Mouse (Mus musculus) 416B (cell line): Measurements from ENCODE around the gene Tada2a.

Experiments
- DNase-seq: peaks from one replicate; pipeline ENCODE4 v3.0.0; 2011; ENCODE audit warnings: low read depth

The Tada2a gene

DNA sequence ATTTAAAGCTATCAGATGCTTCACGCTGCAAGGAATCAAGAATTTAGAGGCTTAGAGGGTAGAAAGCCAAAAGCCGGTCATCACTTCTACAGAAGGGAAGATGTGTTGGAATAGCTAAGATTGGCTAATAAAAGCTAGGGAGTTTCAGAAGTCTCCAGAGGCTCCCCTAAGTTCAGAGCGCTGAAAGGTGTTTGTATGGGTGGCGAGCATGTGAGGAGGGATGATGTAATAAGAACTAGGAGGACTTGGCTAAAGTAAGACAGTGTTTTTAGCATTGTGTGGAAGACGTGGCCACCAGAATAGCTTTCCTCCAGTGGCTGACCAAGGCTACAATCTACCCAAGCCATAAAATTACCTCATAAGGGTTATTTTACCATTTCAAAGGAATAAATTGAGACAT, 15.8 kb downstream of the Tada2a start:
- DNase-seq, result no peak

GRCm38 (mm10) chr11:84107137-84107536, 22.3 kb downstream of the Tada2a start:
- peak; percentile 33 for DNase-seq

GRCm38 (mm10) chr11:84104036-84104435, 25.4 kb downstream of the Tada2a start:
- no peak for DNase-seq

- DNase-seq, result no peak
Measured at GRCm38 (mm10) chr11:84101182-84101581, 28.2 kb downstream of the Tada2a start.

GRCm38 (mm10) chr11:84097251-84097998, 32.0 kb downstream of the Tada2a start:
- no peak for DNase-seq

- no peak for DNase-seq
Measured at GRCm38 (mm10) chr11:84095084-84095483, 34.3 kb downstream of the Tada2a start.

- DNase-seq, result no peak
Measured at GRCm38 (mm10) chr11:84090572-84090971, 38.8 kb downstream of the Tada2a start.

- DNase-seq, result no peak
Measured at GRCm38 (mm10) chr11:84081901-84082300, 47.5 kb downstream of the Tada2a start.

DNA sequence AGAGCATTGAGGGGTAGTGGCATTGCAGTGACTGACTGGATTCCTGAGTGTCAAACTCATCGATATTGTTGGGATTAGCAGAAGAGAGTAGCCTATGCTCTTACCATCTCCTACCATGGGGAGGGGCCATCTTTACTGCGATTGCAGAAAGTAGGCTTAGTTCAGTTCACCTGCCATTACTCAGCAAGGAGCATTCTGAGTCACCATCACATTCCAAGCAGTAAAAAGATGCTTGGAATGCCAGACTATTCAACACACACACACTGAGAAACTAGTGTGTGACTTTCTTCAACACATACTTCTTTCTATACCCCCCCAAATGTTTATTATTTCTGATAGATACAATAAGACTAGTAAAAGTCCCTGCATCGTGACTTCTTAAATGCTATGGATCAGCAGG, 49.1 kb downstream of the Tada2a start:
- DNase-seq, result no peak

DNA sequence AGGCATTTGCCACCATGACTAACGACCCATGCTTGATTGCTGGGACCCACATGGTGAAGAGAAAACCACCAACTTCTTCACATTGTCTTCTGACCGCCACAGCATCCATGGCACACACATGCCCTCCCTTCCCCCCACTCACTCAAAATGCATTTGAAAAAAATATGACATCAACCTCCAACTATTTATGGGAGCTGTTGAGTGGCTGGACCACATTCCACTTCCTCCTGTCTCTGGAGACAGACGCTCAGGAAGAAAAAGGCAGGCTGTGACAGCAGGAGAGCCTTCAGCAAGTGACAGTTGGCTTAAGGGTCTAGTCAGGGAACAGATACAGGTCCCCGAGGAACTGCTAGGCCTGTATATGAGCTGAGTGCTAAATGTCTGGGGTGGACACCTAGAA, 49.5 kb downstream of the Tada2a start:
- no peak for DNase-seq

- DNase-seq, result no peak
Measured at GRCm38 (mm10) chr11:84079361-84079760, 50.0 kb downstream of the Tada2a start.

- no peak for DNase-seq
Measured at GRCm38 (mm10) chr11:84078601-84079000, 50.8 kb downstream of the Tada2a start.

DNA sequence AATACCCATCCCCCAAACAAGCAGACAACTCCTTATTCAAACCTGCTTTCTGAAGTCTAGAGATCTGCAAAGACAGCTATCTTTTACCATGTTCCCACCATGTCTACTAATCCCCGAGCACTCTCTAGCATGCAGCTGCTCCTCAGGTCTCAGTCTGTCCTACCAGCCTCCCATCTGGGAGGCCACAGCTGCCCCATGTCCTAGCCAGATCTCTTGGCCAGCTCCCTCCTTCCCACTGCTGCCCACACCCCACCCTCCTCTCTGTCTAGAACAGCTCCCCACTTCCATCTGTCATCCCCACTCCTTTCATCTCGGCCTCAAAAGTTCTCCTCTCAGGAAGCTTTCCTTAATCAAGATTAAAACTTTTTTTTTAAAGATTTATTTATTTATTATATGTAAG, 52.4 kb downstream of the Tada2a start:
- DNase-seq, result no peak

DNA sequence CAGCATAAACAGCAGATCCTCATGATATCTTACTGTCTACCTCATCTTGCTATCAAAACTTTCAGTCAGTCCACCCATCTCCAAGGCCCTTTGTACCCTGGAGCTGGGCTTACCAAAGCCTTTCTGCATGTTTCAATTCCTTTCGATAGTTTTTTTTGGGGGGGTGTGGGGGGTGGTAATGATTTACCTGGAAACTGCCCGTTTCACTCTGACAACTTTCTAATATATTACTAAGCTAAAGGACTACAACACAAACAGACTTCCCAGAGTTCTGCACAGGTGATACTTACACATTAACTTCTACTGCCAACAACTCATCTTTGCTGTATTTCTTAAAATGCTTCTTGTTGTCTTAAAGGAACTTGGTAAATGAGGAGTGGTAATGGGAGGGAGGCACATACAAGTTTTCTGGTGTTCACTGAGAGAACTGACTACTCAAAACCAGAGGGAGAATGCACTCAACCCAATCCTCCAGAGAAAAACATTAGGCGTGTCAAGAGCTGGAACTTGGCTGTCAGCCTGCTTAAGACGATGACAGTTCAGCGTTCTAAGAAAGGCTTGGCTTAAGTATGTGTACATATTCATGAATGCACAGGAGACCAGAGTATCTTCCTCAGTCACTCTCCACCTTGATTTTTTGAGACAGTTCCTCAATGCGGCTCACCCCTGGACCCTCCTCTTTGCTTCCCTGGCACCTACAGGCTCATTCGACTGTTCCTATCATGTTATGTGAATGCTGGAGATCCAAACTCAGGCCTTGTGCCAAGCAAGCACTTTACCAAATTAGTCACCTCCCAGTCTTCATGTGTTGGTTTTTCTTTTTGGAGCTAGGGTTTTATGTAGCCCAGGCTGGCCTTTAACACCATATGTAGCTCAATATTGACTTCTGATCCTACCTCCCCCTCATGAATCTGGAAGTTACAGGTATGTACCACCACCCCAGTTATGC, 55.3 kb downstream of the Tada2a start:
- DNase-seq, result no peak

DNA sequence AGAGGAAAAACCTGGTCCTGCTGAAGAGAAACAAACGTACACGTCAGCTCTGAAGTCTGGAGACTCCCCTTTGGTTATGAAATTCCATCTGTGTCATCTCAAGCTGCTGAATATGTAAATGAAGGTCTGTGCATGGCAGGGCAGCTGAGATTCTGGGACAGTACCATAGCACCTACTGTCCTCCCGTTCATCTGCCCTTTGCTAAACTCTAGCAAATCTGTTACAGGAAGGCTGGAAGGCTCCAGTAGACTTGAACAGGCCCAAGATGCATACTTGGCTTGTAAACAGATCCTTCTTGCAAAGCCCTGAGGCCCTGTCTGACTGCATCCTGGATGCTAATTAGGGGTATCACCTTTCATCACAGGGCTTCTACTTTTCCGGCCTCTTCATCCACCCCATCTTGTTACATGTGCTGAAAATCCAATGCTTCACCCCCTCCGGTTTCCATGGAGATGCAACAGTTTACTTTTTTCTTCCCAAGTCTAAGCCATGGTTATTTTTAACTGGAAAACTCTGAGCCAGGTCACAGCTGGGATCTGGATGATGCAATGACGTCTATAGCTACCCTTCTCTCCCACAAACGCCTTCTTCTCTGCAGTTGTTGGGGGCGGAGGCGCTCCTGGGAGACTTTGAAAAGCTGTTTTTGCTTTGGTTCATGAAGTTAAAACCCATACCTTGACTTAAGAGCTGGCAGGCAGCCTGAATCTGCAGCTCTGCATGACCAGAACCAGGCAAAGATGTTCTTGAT, 56.3 kb downstream of the Tada2a start:
- DNase-seq, result peak; percentile 34

- DNase-seq, result no peak
Measured at GRCm38 (mm10) chr11:84069034-84069370, 60.4 kb downstream of the Tada2a start, which contains the start of gene Dusp14. Gene Dusp14 (minus strand): TSS chr11:84069261.

GRCm38 (mm10) chr11:84068191-84069033, 61.0 kb downstream of the Tada2a start:
- DNase-seq, result no peak

DNA sequence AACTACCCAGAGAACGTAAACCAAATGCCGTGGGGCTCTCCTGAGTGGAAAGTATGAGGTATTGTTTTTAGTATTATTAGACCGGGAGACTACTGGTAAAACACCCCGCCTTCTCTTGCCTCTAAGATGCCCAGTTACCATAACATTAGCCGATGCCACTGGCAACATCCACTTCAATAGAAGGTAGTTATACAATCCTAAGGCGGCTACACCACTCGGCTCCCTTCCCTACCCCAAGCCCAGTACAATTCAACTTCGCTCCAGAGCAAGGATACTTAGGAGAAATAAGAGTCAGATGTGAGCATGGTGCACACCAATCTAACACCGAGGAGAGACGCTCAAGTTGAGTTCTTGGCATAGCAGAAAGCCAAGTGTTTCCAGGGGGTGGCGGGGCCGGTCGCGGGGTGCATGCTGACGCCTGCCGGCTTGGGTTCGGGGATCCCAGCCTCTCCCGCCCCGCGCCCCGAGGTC, 61.6 kb downstream of the Tada2a start:
- no peak for DNase-seq

DNA sequence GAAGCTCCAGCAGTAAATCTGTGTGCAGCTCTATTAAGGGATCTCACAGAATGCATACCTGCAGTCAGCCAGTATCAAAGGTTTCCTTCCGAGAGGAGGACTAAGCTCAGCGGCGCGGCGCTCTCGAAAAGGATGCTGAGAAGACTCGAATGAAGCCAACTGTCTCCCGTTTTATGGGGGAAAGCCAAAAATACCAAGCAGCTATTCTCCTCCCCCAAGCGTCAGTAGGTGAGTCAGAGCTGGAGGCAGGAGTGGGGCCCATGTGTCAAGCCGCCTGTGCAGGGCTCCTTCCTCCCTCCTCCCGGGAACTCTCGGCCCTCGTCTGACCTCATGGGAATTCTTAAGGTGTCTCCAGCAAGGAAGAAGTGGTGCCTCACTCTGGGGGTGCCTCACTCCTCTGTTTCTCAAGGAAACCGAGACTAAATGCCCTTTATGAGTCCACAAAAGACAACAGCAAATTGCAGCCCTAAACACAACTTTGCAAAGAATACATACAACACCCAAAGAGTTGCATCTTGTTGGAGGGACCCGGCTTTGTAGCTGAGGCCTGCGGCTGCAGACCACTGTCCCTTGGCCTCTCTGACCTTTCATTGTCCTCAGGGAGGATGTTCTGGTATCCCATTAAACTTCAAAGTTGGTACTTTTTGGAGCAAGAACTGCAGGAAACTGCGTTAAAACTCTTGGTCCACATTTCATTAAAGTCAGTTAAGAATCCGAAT, 62.3 kb downstream of the Tada2a start:
- peak; percentile 17 for DNase-seq

- peak; percentile 14 for DNase-seq
Measured at GRCm38 (mm10) chr11:84066071-84066481, 63.3 kb downstream of the Tada2a start.
